ENCODE assay signal across 9 mouse cellular contexts in genomic region chr5:33934877-33935276, GRCm38 (mm10). TPM values are rescaled to one million over a fixed set of nuclear protein-coding genes. Genes with fewer than 3 reads are reported as not detected.
DNase-seq lines count a peak whose midpoint lies in the region; ATAC-seq lines count a peak whose summit lies in the region.
"Had no signal": no experiment of that assay in that cellular context is flagged by ENCODE, and none has a peak within 500 bp of the region (broad histone marks: within the 10 kb centered on the region; RNA-seq: fewer than 3 reads in every experiment).

No protein-coding gene starts in this region.

- ATAC-seq in kidney, embryonic 16.5 days (ENCODE audit: low FRiP score, low TSS enrichment) = no peak
- ATAC-seq in embryonic facial prominence, embryonic 11.5 days (replicated peaks; ENCODE audit: insufficient number of reproducible peaks, low FRiP score, low TSS enrichment, low read depth) = no peak
- no peak for ATAC-seq in midbrain, embryonic 15.5 days (replicated peaks)

- no peaks in the 10 kb centered on the region for H3K27me3 ChIP-seq in kidney, embryonic 16.5 days (ENCODE audit: insufficient read depth, low read length)
- H3K27me3 ChIP-seq in embryonic facial prominence, embryonic 11.5 days (ENCODE audit: control insufficient read depth, insufficient read depth, low read length) = no peaks in the 10 kb centered on the region
- H3K27me3 ChIP-seq in midbrain, embryonic 15.5 days (replicated peaks) = no peaks in the 10 kb centered on the region

- no peak overlapping the region for H3K27ac ChIP-seq in kidney, embryonic 16.5 days (ENCODE audit: low read length)
- H3K27ac ChIP-seq in embryonic facial prominence, embryonic 11.5 days (replicated peaks; ENCODE audit: low read depth, low read length) = no peak overlapping the region
- no peak overlapping the region for H3K27ac ChIP-seq in midbrain, embryonic 15.5 days

- peaks cover 22% of the 10 kb centered on the region for H3K36me3 ChIP-seq in kidney, embryonic 16.5 days (ENCODE audit: insufficient read depth, low read length)
- H3K36me3 ChIP-seq in embryonic facial prominence, embryonic 11.5 days (replicated peaks; ENCODE audit: control insufficient read depth, insufficient read depth, low read depth, low read length) = peaks cover 2% of the 10 kb centered on the region
- peaks cover 6% of the 10 kb centered on the region for H3K36me3 ChIP-seq in midbrain, embryonic 15.5 days (replicated peaks)

- WGBS in kidney, embryonic 16.5 days = 75% methylated on average over 7 of the region's 7 CpGs
- WGBS in embryonic facial prominence, embryonic 11.5 days = 86% methylated on average over 7 of the region's 7 CpGs
- WGBS in midbrain, embryonic 15.5 days = 86% methylated on average over 7 of the region's 7 CpGs

- H3K9ac ChIP-seq in kidney, embryonic 16.5 days (replicated peaks; ENCODE audit: low read length) = peak overlapping the region; percentile 90
- H3K9ac ChIP-seq in embryonic facial prominence, embryonic 11.5 days (replicated peaks; ENCODE audit: low read length) = no peak overlapping the region
- no peak overlapping the region for H3K9ac ChIP-seq in midbrain, embryonic 15.5 days

- peaks cover 11% of the 10 kb centered on the region for H3K9me3 ChIP-seq in kidney, embryonic 16.5 days (ENCODE audit: low read length)
- H3K9me3 ChIP-seq in embryonic facial prominence, embryonic 11.5 days (replicated peaks; ENCODE audit: control insufficient read depth, low read length) = no peaks in the 10 kb centered on the region
- H3K9me3 ChIP-seq in midbrain, embryonic 15.5 days = no peaks in the 10 kb centered on the region

- peak overlapping the region; percentile 89 for H3K4me3 ChIP-seq in kidney, embryonic 16.5 days (ENCODE audit: low read length)
- peak overlapping the region; percentile 80 for H3K4me3 ChIP-seq in embryonic facial prominence, embryonic 11.5 days (ENCODE audit: low read depth, low read length)
- H3K4me3 ChIP-seq in midbrain, embryonic 15.5 days = peak overlapping the region; percentile 97

- peaks cover 19% of the 10 kb centered on the region for H3K4me1 ChIP-seq in kidney, embryonic 16.5 days (ENCODE audit: insufficient read depth, low read length)
- H3K4me1 ChIP-seq in embryonic facial prominence, embryonic 11.5 days (ENCODE audit: control insufficient read depth, insufficient read depth, low read length) = no peaks in the 10 kb centered on the region
- peaks cover 33% of the 10 kb centered on the region for H3K4me1 ChIP-seq in midbrain, embryonic 15.5 days

- peak overlapping the region; percentile 58 for H3K4me2 ChIP-seq in kidney, embryonic 16.5 days (replicated peaks; ENCODE audit: low read depth, low read length)
- peak overlapping the region; percentile 44 for H3K4me2 ChIP-seq in embryonic facial prominence, embryonic 11.5 days (ENCODE audit: low read depth, low read length)
- peak overlapping the region; percentile 71 for H3K4me2 ChIP-seq in midbrain, embryonic 15.5 days

- DNase-seq in kidney, postnatal 25 days = no peak
- DNase-seq in embryonic facial prominence, embryonic 11.5 days (ENCODE audit: low spot score) = no peak
- peak; percentile 21 for DNase-seq in induced T-regulatory cell, adult 2 months (ENCODE audit: low read depth)
- no peak for DNase-seq in Muller cell, postnatal 12 days (ENCODE audit: inconsistent ontology term)
- no peak for DNase-seq in urinary bladder, postnatal 36 days (ENCODE audit: low spot score in 2 of 2)
- no peak for DNase-seq in thymus, postnatal 25 days
- DNase-seq: layer of hippocampus, adult 9-11 months had no signal

RNA-seq across cellular contexts. Expression of gene Nelfa, which starts 1.3 kb away (rescaled TPM):
- polyA plus RNA-seq in kidney, embryonic 16.5 days (2015; fragmentation: Nextera tagmentation; extraction: Ambion mirVana) = 64.1 and 70.2 TPM in 2 replicates
- polyA plus RNA-seq in embryonic facial prominence, embryonic 11.5 days (2014; fragmentation: Nextera tagmentation; extraction: Ambion mirVana) = 57.7 and 63.7 TPM in 2 replicates
- polyA plus RNA-seq in midbrain, embryonic 15.5 days (2015; fragmentation: Nextera tagmentation; extraction: Ambion mirVana) = 43.1 and 44.4 TPM in 2 replicates

RNA-seq across cellular contexts. Expression of gene Gm1673, which starts 48.4 kb away (rescaled TPM):
- 91.1 and 91.5 TPM in 2 replicates for polyA plus RNA-seq in kidney, embryonic 16.5 days (2015; fragmentation: Nextera tagmentation; extraction: Ambion mirVana)
- polyA plus RNA-seq in embryonic facial prominence, embryonic 11.5 days (2014; fragmentation: Nextera tagmentation; extraction: Ambion mirVana) = 164 and 166 TPM in 2 replicates
- polyA plus RNA-seq in midbrain, embryonic 15.5 days (2015; fragmentation: Nextera tagmentation; extraction: Ambion mirVana) = 583 and 656 TPM in 2 replicates
